Mouse (Mus musculus): Measurements from ENCODE around the gene Mfap4. TPM values are rescaled to one million over a fixed set of nuclear protein-coding genes. Genes with fewer than 3 reads are reported as not detected.

Gene Mfap4
- total and polyA plus RNA-seq, 3 experiments: not detected

DNA sequence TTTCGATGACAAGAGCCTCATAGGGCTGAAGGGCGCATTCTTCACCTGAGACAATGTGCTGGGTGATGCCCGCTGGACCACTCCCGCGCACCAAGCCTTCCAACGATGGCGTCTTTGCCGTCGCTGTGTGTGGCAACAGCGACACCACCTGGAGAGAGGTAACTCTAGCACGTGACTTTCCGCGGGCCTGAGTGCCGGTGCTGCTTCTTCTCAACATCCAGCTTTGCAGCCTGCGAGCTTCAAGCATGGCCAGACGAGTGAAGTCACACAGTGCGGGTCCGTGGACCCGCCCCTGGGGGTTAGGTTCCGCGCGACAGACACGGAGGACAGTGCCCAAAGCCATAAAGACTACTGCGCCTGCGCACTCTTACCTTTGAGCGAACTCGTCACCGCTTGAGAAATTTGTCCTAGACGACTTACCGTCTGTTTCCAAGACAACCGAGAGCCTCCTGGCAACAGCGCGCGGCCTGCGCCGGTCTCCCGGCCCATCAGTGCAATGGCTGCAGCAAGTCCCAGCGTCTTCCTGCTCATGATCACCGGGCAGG is 19.6 kb downstream of the Mfap4 start, which contains the start of gene B9d1 (continued):
- TF ChIP-seq POLR2A (IDR thresholded peaks at IDR 0.05; ENCODE audit: low read depth, low read length) (peak; percentile 54; the same call in 1 of the 2 replicates), USF2 (conservative IDR thresholded peaks at IDR 0.05; ENCODE audit: low read depth, low read length) (peak; percentile 76), NRF1 (IDR thresholded peaks at IDR 0.05; ENCODE audit: low read depth, low read length) (peak; percentile 92), MAZ (IDR thresholded peaks at IDR 0.05; ENCODE audit: low read depth, low read length) (no peak), CTCF (conservative IDR thresholded peaks at IDR 0.05 in 1 of 2, IDR thresholded peaks at IDR 0.05 in 1 of 2; ENCODE audit: low read depth in 2 of 2, low read length in 2 of 2) (peak; percentile 83 to 99), RAD21 (IDR thresholded peaks at IDR 0.05; ENCODE audit: low read depth, low read length) (no peak; the same call in none of the 2 replicates), KAT2A (IDR thresholded peaks at IDR 0.05; ENCODE audit: insufficient replicate concordance, low read length) (no peak), BHLHE40 (IDR thresholded peaks at IDR 0.05; ENCODE audit: low read depth, low read length) (peak; percentile 99)

DNA sequence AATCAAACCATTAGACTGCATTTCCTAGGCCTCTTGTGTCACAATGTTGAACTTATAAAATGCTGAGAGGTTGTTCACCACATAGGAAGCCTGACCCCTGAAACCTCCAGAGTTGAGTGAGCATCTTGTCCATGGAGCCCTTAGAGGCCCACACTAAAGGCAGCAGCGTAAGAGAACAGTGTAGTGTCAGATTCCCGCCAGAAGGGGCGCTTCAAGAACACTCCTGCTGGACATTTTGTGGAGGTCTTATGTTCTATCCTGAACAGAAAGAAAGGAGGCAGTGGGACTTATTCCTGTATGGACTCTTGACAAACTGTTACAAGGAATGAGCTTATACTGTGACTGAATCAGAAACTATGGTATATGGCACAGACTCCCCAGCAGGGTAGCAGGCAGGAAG is 29.7 kb downstream of the Mfap4 start:
- in situ Hi-C loops (cut with MboI; ENCODE audit: low pct_ligation_motif_present, low pct_unique_long_range_greater_than_20kb, low sequenced_read_pairs) (no loop called here), dilution Hi-C loops (cut with MboI; ENCODE audit: extremely low pct_ligation_motif_present, extremely low pct_unique_long_range_greater_than_20kb, low sequenced_read_pairs) (no loop called here)
- Histone ChIP-seq H3K4me3 (replicated peaks in 1 of 3; ENCODE audit: low read depth in 2 of 3, low read length in 2 of 3, poor library complexity in 1 of 3) (no peak overlapping the region), H3K27me3 (replicated peaks) (no peaks in the 10 kb centered on the region), H3K36me3 (replicated peaks in 1 of 2; ENCODE audit: control insufficient read depth in 1 of 2, insufficient read depth in 1 of 2, low read length in 1 of 2) (peaks cover 26 to 68% of the 10 kb centered on the region in 2 experiments), H3K4me1 (ENCODE audit: control insufficient read depth in 1 of 2, insufficient read depth in 2 of 2) (no peaks in the 10 kb centered on the region), H3K4me2 (ENCODE audit: insufficient read depth, low read depth, poor library complexity, severe bottlenecking) (no peak overlapping the region), H3K27ac (ENCODE audit: insufficient read depth, low read depth) (no peak overlapping the region), H3K9ac (ENCODE audit: insufficient read depth, low read depth) (no peak overlapping the region), H3K9me3 (replicated peaks; ENCODE audit: low read length) (no peaks in the 10 kb centered on the region), H3K79me2 (replicated peaks; ENCODE audit: control insufficient read depth, extremely low read depth, insufficient read depth, poor library complexity, severe bottlenecking) (no peaks in the 10 kb centered on the region)
- TF ChIP-seq RAD21 (IDR thresholded peaks at IDR 0.05; ENCODE audit: low read depth, low read length): peak; percentile 58
- no peak for TF ChIP-seq USF2 (conservative IDR thresholded peaks at IDR 0.05; ENCODE audit: low read depth, low read length)
- TF ChIP-seq SMC3 (IDR thresholded peaks at IDR 0.05; ENCODE audit: low read depth, low read length): peak; percentile 48
- TF ChIP-seq RCOR1 (conservative IDR thresholded peaks at IDR 0.05; ENCODE audit: low read depth, low read length): no peak
- peak; percentile 11; the same call in 1 of the 2 replicates for TF ChIP-seq NELFE (IDR thresholded peaks at IDR 0.05; ENCODE audit: low read depth, low read length)
- TF ChIP-seq CTCF (conservative IDR thresholded peaks at IDR 0.05 in 1 of 2, IDR thresholded peaks at IDR 0.05 in 1 of 2; ENCODE audit: low read depth in 2 of 2, low read length in 2 of 2): peak; percentile 69 to 77
- peak; percentile 54 for DNase-seq (ENCODE audit: extremely low read depth)

DNA sequence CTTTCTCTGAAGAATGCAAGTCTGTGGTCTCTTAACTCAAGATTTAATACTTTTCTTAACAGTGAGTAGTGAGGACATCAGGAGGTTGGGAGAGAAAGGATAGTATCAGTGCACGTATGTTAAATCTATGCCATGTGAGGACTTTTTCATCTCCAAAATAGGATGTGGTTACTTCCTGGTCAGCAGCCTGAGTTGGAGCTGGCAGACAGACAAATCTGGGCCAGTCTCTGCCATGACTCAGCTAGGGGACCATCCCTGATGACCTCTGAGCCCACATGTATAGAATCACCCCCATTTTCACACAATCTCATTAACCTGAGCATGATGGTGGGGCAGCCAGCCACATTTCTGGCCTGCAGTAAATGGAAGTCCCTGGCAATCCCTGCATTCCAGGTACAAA is 32.7 kb downstream of the Mfap4 start:
- DNase-seq (ENCODE audit: extremely low read depth): no peak
- H3K9me3 ChIP-seq (replicated peaks; ENCODE audit: low read length): no peaks in the 10 kb centered on the region
- no peaks in the 10 kb centered on the region for H3K4me1 ChIP-seq (ENCODE audit: control insufficient read depth in 1 of 2, insufficient read depth in 2 of 2)
- no peak overlapping the region for H3K4me3 ChIP-seq (replicated peaks in 1 of 3; ENCODE audit: low read depth in 2 of 3, low read length in 2 of 3, poor library complexity in 1 of 3)
- no peaks in the 10 kb centered on the region for H3K27me3 ChIP-seq (replicated peaks)
- H3K9ac ChIP-seq (ENCODE audit: insufficient read depth, low read depth): no peak overlapping the region
- H3K36me3 ChIP-seq (replicated peaks in 1 of 2; ENCODE audit: control insufficient read depth in 1 of 2, insufficient read depth in 1 of 2, low read length in 1 of 2): peaks cover 28 to 74% of the 10 kb centered on the region in 2 experiments
- H3K4me2 ChIP-seq (ENCODE audit: insufficient read depth, low read depth, poor library complexity, severe bottlenecking): no peak overlapping the region
- TF ChIP-seq ELF1 (IDR thresholded peaks at IDR 0.05; ENCODE audit: low read depth, low read length) (no peak), ZMIZ1 (IDR thresholded peaks at IDR 0.05; ENCODE audit: low read depth, low read length) (no peak), MYC (IDR thresholded peaks at IDR 0.05; ENCODE audit: low read depth, low read length) (no peak), UBTF (IDR thresholded peaks at IDR 0.05; ENCODE audit: low read depth, low read length) (no peak), MAX (IDR thresholded peaks at IDR 0.05; ENCODE audit: low read length) (no peak)
- dilution Hi-C loops (cut with MboI; ENCODE audit: extremely low pct_ligation_motif_present, extremely low pct_unique_long_range_greater_than_20kb, low sequenced_read_pairs) (no loop called here), in situ Hi-C loops (cut with MboI; ENCODE audit: low pct_ligation_motif_present, low pct_unique_long_range_greater_than_20kb, low sequenced_read_pairs) (no loop called here)
- no peak overlapping the region for H3K27ac ChIP-seq (ENCODE audit: insufficient read depth, low read depth)
- H3K79me2 ChIP-seq (replicated peaks; ENCODE audit: control insufficient read depth, extremely low read depth, insufficient read depth, poor library complexity, severe bottlenecking): no peaks in the 10 kb centered on the region
